Mouse (Mus musculus) brain, embryonic 14.5 days (tissue): ENCODE results near the gene Kdm6b.

ENCODE experiments used
- CTCF ChIP-seq: fragments of 200-500 bp; IDR thresholded peaks from 2 replicates; pipeline ENCODE4 v1.5.1; 2012; ENCODE audit warnings: inconsistent platforms, mild to moderate bottlenecking, moderate library complexity, borderline replicate concordance; ENCODE audit not compliant: insufficient read depth, insufficient read length; ENCODE audit errors: extremely low read depth
- POLR2A ChIP-seq: fragments of 200-500 bp; IDR thresholded peaks from 2 replicates; pipeline ENCODE4 v1.6.1; 2012; ENCODE audit warnings: mild to moderate bottlenecking, inconsistent platforms, borderline replicate concordance; ENCODE audit not compliant: poor library complexity, insufficient read depth, insufficient read length, severe bottlenecking; ENCODE audit errors: extremely low read depth

- TF ChIP-seq POLR2A (no peak), CTCF (no peak)
Observed at GRCm38 (mm10) chr11:69357690-69358089, 55.8 kb downstream of the Kdm6b start.
